Mouse (Mus musculus): ENCODE results near the gene Ankle2. TPM values are rescaled to one million over a fixed set of nuclear protein-coding genes. Genes with fewer than 3 reads are reported as not detected.

The Ankle2 gene
- polyA plus RNA-seq, 1 experiment from 2014 or later, result 31.5 TPM

DNA sequence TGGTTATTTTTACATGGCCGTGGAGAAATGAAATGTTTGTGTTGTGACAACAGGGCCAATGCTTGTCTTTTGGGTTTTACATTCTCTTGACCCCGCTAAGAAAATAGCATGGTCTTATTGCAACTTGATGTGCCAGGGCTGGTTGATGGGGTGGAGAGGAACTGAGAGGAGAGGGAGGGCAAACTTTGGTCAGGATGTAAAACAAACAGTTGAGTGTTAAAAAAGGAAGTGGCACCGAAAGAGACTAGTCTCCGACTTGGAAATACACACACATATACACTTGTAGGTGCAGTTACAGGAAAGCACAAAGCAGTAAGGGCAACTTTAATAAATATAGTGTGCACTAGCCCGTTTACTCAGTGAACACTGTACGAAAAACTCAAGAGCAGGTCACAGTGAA, 1.5 kb downstream of the Ankle2 start:
- ATAC-seq, result no peak
- peak overlapping the region; percentile 98; the same call in 1 of the 2 replicates for H3K4me3 ChIP-seq (replicated peaks)
- H3K4me2 ChIP-seq (replicated peaks), result peak overlapping the region; percentile 74
- H3K36me3 ChIP-seq, result peaks cover 33% of the 10 kb centered on the region
- no peak overlapping the region for H3K27ac ChIP-seq
- peaks cover 24% of the 10 kb centered on the region for H3K4me1 ChIP-seq (replicated peaks)
- no peaks in the 10 kb centered on the region for H3K9me3 ChIP-seq
- no peak overlapping the region for H3K9ac ChIP-seq (replicated peaks)
- WGBS, result 94% methylated on average over 6 of the region's 6 CpGs
- H3K27me3 ChIP-seq, result no peaks in the 10 kb centered on the region

DNA sequence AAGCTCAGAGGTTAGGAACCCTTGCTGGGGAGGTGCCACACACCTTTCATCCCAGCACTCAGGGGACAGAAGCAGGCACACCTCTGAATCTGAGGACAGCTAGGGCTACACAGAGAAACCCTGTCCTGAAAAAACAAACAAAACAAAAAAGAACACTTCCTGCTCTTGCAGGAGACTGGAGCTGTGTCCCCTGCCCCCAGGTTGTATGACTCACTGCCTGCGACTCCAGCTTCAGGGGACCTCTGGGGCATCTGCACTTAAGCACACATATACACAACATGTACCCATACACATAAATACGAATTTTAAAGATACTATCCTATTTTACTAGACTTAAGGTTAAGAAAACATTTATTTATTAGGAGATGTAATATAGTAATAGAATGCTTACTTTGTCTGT, 13.3 kb downstream of the Ankle2 start:
- H3K36me3 ChIP-seq, result peaks cover 88% of the 10 kb centered on the region

DNA sequence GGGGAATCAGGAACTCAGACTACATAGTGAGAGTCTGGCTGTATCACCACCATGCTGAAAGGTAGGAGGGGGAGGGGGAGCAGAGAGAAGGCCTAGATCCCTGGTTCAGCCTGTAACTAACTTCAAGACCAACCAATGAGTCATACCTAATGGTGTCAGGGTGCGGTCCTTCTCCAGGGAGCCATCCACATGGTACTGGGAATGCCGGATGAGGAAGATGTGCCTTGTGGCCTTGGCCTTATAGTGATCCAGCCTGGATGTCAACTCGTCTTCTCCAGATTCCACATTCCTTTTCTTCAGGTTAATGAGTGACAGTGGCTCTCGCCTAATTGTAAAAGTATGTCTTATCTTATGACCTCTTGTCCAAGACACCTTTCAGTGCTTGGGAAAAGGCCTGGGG, 36.1 kb downstream of the Ankle2 start:
- H3K4me3 ChIP-seq (replicated peaks), result no peak overlapping the region
- H3K27ac ChIP-seq, result no peak overlapping the region
- no peaks in the 10 kb centered on the region for H3K27me3 ChIP-seq
- H3K4me2 ChIP-seq (replicated peaks), result no peak overlapping the region
- H3K4me1 ChIP-seq (replicated peaks), result peaks cover 12% of the 10 kb centered on the region
- WGBS, result 92% methylated on average over 4 of the region's 4 CpGs
- H3K9ac ChIP-seq (replicated peaks), result no peak overlapping the region
- ATAC-seq, result no peak
- H3K36me3 ChIP-seq, result peaks cover 35% of the 10 kb centered on the region
- no peaks in the 10 kb centered on the region for H3K9me3 ChIP-seq

More for the DNA sequence above, 13.3 kb downstream of the Ankle2 start:
- ATAC-seq, result no peak
- Histone ChIP-seq H3K9ac (replicated peaks) (no peak overlapping the region), H3K27ac (no peak overlapping the region), H3K4me2 (replicated peaks) (no peak overlapping the region), H3K27me3 (no peaks in the 10 kb centered on the region), H3K4me3 (replicated peaks) (no peak overlapping the region), H3K9me3 (no peaks in the 10 kb centered on the region), H3K4me1 (replicated peaks) (no peaks in the 10 kb centered on the region)
- WGBS, result 89% methylated on average over 2 of the region's 2 CpGs

- peaks cover 12% of the 10 kb centered on the region for H3K4me1 ChIP-seq (replicated peaks)
- peak within 1 kb of the TSS; percentile 98 for H3K4me2 ChIP-seq (replicated peaks)
- H3K9me3 ChIP-seq, result no peaks in the 10 kb centered on the region
- WGBS, result under 1% methylated on average over 66 of the region's 66 CpGs
- ATAC-seq, result peak; percentile 94
- no peaks in the 10 kb centered on the region for H3K27me3 ChIP-seq
- H3K4me3 ChIP-seq (replicated peaks), result peak within 1 kb of the TSS; percentile 71
- H3K9ac ChIP-seq (replicated peaks), result peak within 1 kb of the TSS; percentile 87
- peak within 1 kb of the TSS; percentile 68 for H3K27ac ChIP-seq
- peaks cover 26% of the 10 kb centered on the region for H3K36me3 ChIP-seq
Observed at GRCm38 (mm10) chr5:110269141-110270101, 38.6 kb downstream of the Ankle2 start, which contains the start of gene Pgam5. Pgam5 (minus strand) TSS chr5:110269913.

- Histone ChIP-seq H3K27ac (no peak overlapping the region), H3K9ac (replicated peaks) (no peak overlapping the region), H3K27me3 (no peaks in the 10 kb centered on the region), H3K4me1 (replicated peaks) (peaks cover 12% of the 10 kb centered on the region), H3K4me2 (replicated peaks) (no peak overlapping the region), H3K4me3 (replicated peaks) (no peak overlapping the region), H3K9me3 (no peaks in the 10 kb centered on the region), H3K36me3 (peaks cover 17% of the 10 kb centered on the region)
- 90% methylated on average over 6 of the region's 6 CpGs for WGBS
- ATAC-seq, result peak; percentile 59; the same call in 1 of the 2 replicates
Observed at GRCm38 (mm10) chr5:110270242-110270641, 39.4 kb downstream of the Ankle2 start.

DNA sequence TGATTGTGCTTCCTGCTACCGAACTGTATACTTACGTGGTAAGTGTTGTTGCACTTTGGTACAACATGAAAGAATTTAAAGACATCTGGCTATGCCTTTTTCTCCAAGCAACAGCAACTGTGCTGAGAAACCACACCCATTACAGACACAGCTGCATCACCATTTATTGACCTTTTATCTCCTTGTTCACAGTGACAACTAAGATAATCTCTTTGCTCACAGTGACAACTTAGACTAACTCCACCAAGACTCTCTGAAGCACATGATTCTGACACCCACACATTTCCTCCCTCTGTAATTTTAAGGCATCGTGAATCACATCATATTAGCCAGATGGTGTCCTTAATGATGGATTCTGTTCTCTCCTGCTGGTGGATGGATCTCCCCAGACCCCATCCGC, 43.3 kb downstream of the Ankle2 start:
- peaks cover under 1% of the 10 kb centered on the region; the same call in 1 of the 2 replicates for H3K4me1 ChIP-seq (replicated peaks)
- H3K27ac ChIP-seq, result no peak overlapping the region
- ATAC-seq, result no peak
- no peaks in the 10 kb centered on the region for H3K27me3 ChIP-seq
- H3K9ac ChIP-seq (replicated peaks), result no peak overlapping the region
- no peak overlapping the region for H3K4me2 ChIP-seq (replicated peaks)
- no peaks in the 10 kb centered on the region for H3K9me3 ChIP-seq
- H3K36me3 ChIP-seq, result no peaks in the 10 kb centered on the region
- H3K4me3 ChIP-seq (replicated peaks), result no peak overlapping the region
- 81% methylated on average over 4 of the region's 4 CpGs for WGBS

- no peaks in the 10 kb centered on the region for H3K9me3 ChIP-seq
- H3K4me2 ChIP-seq (replicated peaks), result no peak overlapping the region
- ATAC-seq, result no peak
- no peak overlapping the region for H3K27ac ChIP-seq
- no peaks in the 10 kb centered on the region for H3K4me1 ChIP-seq (replicated peaks)
- H3K36me3 ChIP-seq, result no peaks in the 10 kb centered on the region
- no peak overlapping the region for H3K9ac ChIP-seq (replicated peaks)
- 63% methylated on average over 2 of the region's 2 CpGs for WGBS
- H3K4me3 ChIP-seq (replicated peaks), result no peak overlapping the region
- no peaks in the 10 kb centered on the region for H3K27me3 ChIP-seq
Observed at GRCm38 (mm10) chr5:110274846-110275245, 44.0 kb downstream of the Ankle2 start.

DNA sequence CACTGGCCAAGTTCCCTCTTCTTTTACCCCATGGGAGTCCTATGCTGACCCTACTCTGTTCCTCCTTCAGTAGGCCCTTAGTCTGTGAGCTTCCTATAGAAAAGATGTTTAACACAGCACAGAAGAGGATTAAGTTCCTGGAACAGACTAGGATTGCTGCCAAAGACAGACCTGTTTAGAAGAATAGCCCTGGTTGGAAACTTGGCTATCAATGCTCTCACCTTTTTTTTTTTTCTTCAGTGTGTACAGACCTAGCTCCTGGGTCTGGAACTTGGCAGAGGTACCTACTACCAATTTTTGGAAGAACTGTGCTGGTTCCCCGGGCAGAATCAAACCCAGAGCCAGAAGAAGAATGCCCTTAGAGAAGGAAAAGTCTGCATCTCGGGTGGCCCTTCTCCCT, 45.6 kb downstream of the Ankle2 start:
- 83% methylated on average over 2 of the region's 2 CpGs for WGBS
- Histone ChIP-seq H3K27me3 (no peaks in the 10 kb centered on the region), H3K4me2 (replicated peaks) (no peak overlapping the region), H3K27ac (no peak overlapping the region), H3K9ac (replicated peaks) (no peak overlapping the region), H3K4me1 (replicated peaks) (no peaks in the 10 kb centered on the region), H3K36me3 (no peaks in the 10 kb centered on the region), H3K9me3 (no peaks in the 10 kb centered on the region), H3K4me3 (replicated peaks) (no peak overlapping the region)
- no peak for ATAC-seq

- H3K4me3 ChIP-seq (replicated peaks), result no peak overlapping the region
- no peak overlapping the region for H3K4me2 ChIP-seq (replicated peaks)
- H3K36me3 ChIP-seq, result no peaks in the 10 kb centered on the region
- ATAC-seq, result peak; percentile 45; the same call in 1 of the 2 replicates
- H3K27ac ChIP-seq, result no peak overlapping the region
- H3K9ac ChIP-seq (replicated peaks), result no peak overlapping the region
- 92% methylated on average over 1 of the region's 1 CpGs for WGBS
- H3K4me1 ChIP-seq (replicated peaks), result no peaks in the 10 kb centered on the region
- H3K27me3 ChIP-seq, result no peaks in the 10 kb centered on the region
- no peaks in the 10 kb centered on the region for H3K9me3 ChIP-seq
Observed at GRCm38 (mm10) chr5:110276910-110277309, 46.1 kb downstream of the Ankle2 start.

DNA sequence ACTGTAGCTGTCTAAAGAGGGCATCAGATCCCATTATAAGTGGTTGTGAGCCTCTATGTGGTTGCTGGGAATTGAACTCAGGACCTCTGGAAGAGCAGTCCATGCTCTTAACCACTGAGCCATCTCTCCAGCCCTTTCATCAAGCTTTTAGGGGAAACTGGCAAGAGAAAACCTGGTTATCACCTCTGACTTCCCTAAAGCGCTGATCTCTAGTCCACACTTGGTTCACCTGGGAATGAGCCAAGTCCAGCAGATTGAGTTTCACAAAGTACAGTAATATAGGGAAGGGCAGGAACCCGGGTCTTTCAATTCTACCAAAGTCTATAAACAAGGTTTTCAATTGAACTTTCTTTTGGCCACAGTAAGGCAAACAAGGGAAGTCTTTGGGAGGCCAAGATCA, 51.2 kb downstream of the Ankle2 start:
- Histone ChIP-seq H3K4me1 (replicated peaks) (peaks cover 13% of the 10 kb centered on the region), H3K9ac (replicated peaks) (no peak overlapping the region), H3K9me3 (no peaks in the 10 kb centered on the region), H3K36me3 (no peaks in the 10 kb centered on the region), H3K27ac (no peak overlapping the region), H3K4me3 (replicated peaks) (no peak overlapping the region), H3K27me3 (peaks cover 17% of the 10 kb centered on the region), H3K4me2 (replicated peaks) (no peak overlapping the region)
- no peak for ATAC-seq
- 75% methylated on average over 2 of the region's 2 CpGs for WGBS

DNA sequence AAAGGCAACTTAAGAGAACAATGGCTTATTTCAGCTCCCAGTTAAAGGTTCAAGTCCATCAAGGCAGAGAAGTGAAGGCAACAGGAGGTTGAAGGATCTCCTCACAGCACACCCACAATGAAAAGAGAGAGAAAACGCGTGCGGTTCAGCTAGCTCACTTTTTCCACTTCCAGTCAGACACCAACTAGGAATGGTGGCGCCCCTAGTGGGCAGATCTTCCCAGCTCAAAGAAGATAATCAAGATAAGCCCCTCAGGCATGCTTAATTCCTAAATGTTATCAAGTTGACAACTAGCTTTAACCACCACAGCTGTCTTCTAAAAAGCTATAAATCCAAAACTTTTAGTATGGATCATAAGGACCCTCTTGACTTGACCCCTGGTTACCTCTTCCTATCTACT, 53.7 kb downstream of the Ankle2 start:
- peaks cover 17% of the 10 kb centered on the region for H3K4me1 ChIP-seq (replicated peaks)
- 14% methylated on average over 4 of the region's 4 CpGs for WGBS
- peaks cover 17% of the 10 kb centered on the region for H3K27me3 ChIP-seq
- H3K9me3 ChIP-seq, result no peaks in the 10 kb centered on the region
- no peak overlapping the region for H3K4me2 ChIP-seq (replicated peaks)
- H3K4me3 ChIP-seq (replicated peaks), result no peak overlapping the region
- ATAC-seq, result no peak
- H3K36me3 ChIP-seq, result no peaks in the 10 kb centered on the region
- H3K9ac ChIP-seq (replicated peaks), result no peak overlapping the region
- no peak overlapping the region for H3K27ac ChIP-seq

GRCm38 (mm10) chr5:110285156-110285555, 54.4 kb downstream of the Ankle2 start:
- H3K27me3 ChIP-seq, result peaks cover 17% of the 10 kb centered on the region
- peak overlapping the region; percentile 77 for H3K4me3 ChIP-seq (replicated peaks)
- H3K4me2 ChIP-seq (replicated peaks), result peak overlapping the region; percentile 93
- WGBS, result 12% methylated on average over 15 of the region's 15 CpGs
- H3K27ac ChIP-seq, result no peak overlapping the region
- 0 out of 2 replicates have a peak overlapping the region, but pooled peaks have one; percentile 85 for H3K9ac ChIP-seq (replicated peaks)
- H3K9me3 ChIP-seq, result no peaks in the 10 kb centered on the region
- ATAC-seq, result no peak
- H3K36me3 ChIP-seq, result 0 out of 2 replicates have a peak, but pooled peaks cover 1% of the 10 kb centered on the region
- peaks cover 17% of the 10 kb centered on the region for H3K4me1 ChIP-seq (replicated peaks)
